Mouse (Mus musculus) left cerebral cortex, postnatal 25 days (tissue): ENCODE data around the gene Wfdc6b. TPM values are rescaled to one million over a fixed set of nuclear protein-coding genes. Genes with fewer than 3 reads are reported as not detected.
"Not testable (repeated sequence)": the region's sequence is repeated elsewhere in the genome, so short reads cannot be mapped to it uniquely, and the experiment has no call there.

Experiments
- DNase-seq, 2 experiments: peaks; one replicate each; pipeline ENCODE4 v3.0.0; 2022; ENCODE audit warnings: low spot score in 2 of 2, mixed read lengths in 1 of 2
- intact Hi-C: fragments of 180-260 bp; cut with DNase I; formaldehyde crosslinking; loops from one replicate; pipeline ENCODE4 v1.15.1; 2025
- total RNA-seq, 2 experiments: library from RNA; stranded (reverse); gene quantifications; 2 replicates each; pipeline ENCODE4 v1.2.3; 2021

Gene Wfdc6b
- not detected for total RNA-seq

DNA sequence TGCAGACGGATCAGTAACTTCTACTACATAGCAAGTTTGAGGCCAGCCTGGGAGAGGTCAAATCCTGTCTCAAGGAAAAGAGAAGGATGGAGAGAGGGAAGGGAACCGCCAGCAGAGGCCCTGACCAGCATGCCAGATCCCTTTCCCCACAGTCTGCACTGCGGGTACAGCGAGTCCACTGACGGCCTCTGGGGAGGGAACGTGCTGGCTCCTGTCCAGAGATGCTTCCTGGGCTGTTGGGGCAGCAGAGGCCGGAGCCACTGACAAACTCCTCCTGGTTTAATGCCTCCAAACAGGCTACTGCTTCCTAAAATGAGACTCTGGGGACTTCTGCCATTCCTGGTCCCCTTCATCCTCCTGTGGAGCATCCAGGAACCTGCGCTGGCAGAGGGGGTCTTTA is at the start of gene Wfdc6b, which contains the start of gene Wfdc8:
Wfdc6b (plus strand) TSS at position 52 of the 400 bp plus-strand sequence.
Wfdc8 (minus strand) TSS at position 156 of the 400 bp plus-strand sequence.
- intact Hi-C loops, DNase-seq: not testable (repeated sequence)

DNA sequence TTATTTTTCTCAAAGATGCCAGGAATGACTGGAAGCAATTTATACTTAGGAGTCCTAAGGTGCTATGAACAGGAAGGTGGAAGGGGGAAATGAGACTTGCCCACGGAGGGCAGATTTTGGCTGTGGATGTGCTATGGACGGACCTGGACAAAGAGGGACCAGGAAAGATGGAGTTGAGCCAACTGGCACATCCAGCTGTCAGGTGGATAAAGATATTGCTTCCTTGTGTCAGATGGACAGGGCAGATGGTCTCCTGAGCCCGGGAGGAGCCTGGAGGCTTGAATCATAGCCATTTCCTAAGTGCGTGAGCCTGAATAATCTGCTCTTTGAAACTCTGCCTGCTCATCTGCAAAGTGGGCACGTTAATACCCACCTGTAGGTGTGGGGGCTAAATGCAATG is 49.0 kb upstream of the Wfdc6b start:
- DNase-seq, result no peak
- intact Hi-C loops, result loop anchor here (5.0 kb wide), 1 partner anchor 42 kb away; no protein-coding TSS in a partner anchor

DNA sequence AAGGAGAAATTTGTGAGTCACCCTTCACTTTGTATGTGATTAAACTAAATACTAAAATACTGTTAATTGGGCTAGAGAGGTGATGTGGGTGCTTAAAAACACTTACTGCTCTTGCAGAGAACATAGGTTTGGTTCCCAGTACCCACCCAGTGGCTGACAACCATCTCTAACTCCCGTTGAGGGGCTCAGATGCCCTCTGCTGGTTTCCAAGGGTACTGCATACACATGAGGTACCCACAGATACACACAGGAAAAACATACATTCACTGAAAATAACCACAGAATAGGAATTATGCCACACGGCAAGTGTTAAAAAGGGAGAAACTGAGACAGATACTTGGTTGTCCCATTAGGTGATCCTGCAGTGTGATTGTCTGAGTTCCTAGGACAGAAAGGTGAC is 46.3 kb upstream of the Wfdc6b start:
- no peak for DNase-seq
- intact Hi-C loops, result no loop called here

DNA sequence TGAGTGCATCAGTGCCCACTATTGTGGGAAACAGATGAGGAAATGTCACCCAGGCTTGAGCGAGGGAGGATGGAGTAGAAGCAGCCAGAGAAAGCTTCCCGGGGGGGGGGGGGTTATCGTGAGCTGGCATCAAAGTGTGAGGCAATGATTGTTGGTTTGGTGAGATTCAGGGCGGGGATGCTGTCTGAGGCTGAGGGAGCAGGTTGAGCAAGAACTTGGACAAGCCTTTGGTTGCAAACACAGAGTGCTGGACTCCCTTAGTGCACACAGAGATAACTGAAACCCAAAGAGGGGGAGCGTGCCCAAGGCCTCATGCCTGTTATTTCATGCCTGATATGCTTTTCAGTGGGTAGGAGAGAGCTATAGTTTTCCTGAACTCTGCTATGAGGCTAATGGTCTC is 45.9 kb upstream of the Wfdc6b start:
- intact Hi-C loops, result no loop called here
- DNase-seq, result no peak

DNA sequence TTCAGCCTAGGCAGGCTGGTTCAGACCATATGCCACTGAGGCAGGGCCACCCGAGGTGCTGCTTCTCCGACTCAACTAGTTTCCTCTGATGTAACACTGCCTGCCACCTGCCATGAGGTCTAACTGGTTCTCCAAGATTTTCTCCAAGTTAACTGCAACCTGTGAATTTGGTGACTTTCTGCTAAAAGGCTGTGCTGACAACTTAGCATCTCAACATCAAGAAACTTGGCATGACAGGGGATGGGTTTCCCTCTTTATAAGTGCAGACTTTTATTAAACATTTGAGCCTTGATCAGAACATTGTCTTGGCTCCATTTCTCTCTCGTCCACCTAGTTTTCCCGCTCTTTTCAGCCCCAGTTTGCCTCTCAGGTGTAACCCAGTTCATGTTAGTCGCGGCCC is 40.0 kb upstream of the Wfdc6b start, which contains the start of gene Spint3:
Spint3 (minus strand) TSS at position 101 of the 400 bp plus-strand sequence.
- DNase-seq, intact Hi-C loops: not testable (repeated sequence)

DNA sequence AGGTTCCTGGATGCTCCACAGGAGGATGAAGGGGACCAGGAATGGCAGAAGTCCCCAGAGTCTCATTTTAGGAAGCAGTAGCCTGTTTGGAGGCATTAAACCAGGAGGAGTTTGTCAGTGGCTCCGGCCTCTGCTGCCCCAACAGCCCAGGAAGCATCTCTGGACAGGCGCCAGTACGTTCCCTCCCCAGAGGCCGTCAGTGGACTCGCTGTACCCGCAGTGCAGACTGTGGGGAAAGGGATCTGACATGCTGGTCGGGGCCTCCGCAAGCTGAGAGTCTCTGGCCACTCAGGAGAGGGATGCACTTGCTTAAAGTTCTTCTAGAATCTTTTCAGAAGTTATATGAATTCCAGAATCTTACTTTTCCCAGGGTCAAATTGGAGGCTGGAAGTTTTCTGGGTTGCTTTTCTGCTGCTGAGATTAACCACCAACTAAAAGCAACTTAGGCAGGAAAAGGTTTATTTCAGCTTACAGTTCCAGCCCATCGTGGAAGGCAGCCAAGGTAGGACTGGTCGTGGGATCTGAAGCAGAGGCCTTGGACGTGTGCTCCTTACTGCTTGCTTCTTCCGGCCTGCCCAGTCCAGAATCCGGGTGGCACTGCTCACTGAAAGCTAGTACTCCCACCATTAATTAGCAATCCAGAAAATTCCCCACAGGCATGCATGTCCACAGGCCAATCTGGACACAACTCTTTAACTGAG is 28.1 kb upstream of the Wfdc6b start, which contains the start of gene Wfdc6a:
Wfdc6a (minus strand) TSS at position 423 of the 701 bp plus-strand sequence.
- intact Hi-C loops, DNase-seq: not testable (repeated sequence)

DNA sequence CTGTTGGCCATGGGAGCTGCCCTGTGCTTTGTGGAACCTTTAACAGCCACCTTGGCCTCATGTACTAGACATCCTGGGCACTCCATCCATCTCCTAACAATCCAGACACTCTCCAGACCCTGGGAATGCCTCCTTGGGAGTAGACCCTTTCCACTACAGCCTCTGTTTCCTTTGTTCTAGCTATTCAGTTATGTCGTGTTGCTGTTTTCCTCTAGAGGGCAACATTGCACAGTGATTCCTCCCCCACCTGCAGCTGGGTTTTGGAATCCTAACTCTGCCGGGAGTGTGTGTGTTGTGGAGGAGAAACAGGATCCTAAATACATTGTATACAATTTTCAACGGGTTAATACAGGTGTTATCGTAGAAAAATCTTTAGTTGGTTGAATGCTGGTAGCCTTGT is 21.3 kb upstream of the Wfdc6b start:
- intact Hi-C loops, result no loop called here
- DNase-seq, result peak; percentile 28 to 42

DNA sequence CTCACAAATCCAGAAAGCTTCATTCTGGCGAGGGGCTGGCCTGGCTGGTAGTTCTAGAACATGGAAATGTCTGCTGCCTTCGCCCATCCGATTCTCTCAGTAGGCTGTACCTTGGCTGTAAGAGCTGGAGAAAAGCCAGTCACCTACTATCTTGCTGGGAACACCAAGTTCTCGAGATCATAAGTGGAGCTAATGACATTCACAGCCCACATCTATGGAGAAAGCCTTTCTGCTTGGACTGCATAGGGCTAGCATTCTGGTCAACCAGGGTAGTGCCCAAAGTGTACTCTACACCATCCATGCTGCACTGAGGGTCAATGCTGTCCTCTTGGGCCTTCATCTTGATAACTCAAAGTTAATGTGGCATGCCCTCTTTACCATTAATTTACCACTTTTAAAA is 19.8 kb upstream of the Wfdc6b start, which contains the start of gene Eppin:
Eppin (minus strand) TSS at position 101 of the 400 bp plus-strand sequence.
- DNase-seq, result no peak
- intact Hi-C loops, result loop anchor here (1.0 kb wide), 1 partner anchor 133 kb away; no protein-coding TSS in a partner anchor

DNA sequence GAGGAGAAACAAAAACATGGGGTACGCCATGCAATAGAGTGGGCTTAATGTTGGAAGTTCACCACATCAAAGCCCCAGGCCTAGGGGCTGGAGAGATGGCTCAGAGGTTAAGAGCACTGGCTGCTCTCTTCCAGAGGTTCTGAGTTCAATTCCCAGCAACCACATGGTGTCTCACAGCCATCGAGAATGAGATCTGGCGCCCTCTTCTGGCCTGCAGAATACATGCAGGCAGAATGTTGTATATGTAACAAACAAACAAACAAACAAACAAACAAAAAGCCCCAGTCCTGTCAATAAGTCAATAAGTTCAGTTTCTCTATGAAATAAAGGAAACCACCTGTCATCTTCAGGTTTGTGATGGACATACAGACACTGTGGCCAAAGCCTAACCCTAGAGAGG is 13.1 kb upstream of the Wfdc6b start:
- intact Hi-C loops, result no loop called here
- DNase-seq, result no peak

DNA sequence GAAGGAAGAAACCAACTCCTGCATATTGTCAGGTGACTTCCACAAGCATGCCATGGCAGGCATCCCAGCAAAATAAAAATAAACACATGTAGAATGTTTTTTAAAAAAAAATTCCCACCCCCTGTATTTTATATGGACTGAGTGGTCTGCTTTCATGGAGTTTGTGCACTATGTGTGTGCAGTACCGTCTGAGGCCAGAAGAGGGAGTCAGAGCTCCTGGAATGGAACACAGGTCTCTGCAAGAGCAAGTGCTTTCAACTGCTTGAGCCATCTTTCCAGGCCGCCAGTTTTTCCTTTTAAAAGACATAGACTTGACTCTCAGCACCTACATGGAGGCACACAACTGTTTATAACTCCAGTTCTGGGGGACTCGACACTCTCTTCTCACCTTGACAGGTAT is 9.8 kb upstream of the Wfdc6b start:
- no peak for DNase-seq
- intact Hi-C loops, result no loop called here

DNA sequence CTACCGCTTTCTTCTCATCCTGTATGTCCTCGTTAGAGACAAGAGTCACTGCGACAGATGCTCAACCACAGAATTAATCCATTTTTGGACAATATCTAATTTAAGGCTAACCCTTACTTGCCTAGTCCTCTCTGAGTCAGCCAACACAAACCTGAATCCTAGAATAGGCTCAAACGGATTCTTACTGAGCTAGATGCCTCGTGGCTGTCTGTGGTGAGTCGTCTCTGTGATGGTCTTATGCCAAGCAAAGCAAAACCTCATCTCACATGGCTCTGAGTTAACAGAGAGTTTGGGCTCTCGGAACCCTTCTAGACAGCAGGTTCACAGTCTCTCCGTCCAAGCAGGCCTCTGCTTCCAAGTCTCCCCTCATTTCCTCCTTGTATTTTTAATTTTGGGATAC is 8.9 kb upstream of the Wfdc6b start:
- intact Hi-C loops, result no loop called here
- DNase-seq, result peak in 1 of 2 experiments; percentile 70

DNA sequence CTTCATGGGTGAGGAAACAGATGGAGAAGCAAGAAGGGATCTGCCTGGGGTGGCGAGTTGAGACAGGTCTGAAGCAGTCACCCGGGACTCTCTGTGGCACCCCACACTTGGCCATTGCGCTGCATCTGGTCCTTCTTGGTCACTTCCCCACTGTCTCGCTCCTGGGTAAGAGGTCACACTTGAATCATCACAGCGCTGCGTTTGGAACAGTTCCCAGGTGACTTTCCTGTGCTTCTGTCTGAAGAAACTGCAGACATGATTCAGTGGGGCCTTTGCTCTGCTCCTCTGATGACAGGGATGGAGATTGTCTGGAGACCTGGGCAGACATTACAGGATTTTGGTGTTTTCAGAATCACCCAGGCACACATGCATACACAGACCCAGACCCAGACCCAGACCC is 4.5 kb upstream of the Wfdc6b start:
- intact Hi-C loops, result no loop called here

DNA sequence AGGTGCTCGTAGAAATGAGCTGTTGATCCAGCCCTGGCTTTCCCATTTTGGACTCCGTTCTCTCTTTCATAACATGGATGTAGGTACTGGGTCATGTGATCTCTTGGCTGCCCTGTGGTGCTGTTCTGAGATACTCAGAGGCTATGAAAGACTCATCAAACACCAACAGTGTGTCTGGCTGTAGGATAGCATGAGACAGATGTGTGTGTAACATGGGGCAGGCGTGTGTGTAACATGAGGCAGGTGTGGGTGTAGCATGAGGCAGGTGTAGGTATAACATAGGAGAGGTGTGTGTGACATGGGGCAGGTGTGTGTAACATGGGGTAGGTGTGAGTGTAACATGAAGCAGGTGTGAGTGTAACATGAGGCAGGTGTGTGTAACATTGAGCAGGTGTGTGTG is 2.1 kb downstream of the Wfdc6b start:
- intact Hi-C loops, result no loop called here

More for the DNA sequence above, 4.5 kb upstream of the Wfdc6b start:
- DNase-seq, result no peak

DNA sequence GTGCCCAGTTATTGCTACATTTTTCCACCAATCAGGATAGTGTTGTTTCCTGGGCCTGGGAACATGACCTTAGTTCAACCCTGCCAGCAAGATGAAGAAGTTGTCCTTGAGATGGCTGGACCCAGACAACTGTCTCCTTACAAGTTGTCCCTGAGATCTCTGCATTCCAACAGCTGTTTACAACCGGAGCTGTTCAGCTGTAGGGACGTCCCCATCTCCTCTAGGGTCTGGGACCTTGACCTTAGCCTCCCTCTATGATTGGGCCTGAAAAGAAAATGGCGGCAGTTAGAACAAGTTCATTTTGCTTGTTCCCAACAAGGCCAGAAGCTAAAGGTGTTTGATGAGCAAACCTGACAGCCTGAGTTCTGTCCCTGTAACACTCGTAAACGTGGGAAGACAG is 5.7 kb downstream of the Wfdc6b start:
- no peak for DNase-seq
- intact Hi-C loops, result no loop called here

More for the DNA sequence above, 2.1 kb downstream of the Wfdc6b start:
- no peak for DNase-seq

DNA sequence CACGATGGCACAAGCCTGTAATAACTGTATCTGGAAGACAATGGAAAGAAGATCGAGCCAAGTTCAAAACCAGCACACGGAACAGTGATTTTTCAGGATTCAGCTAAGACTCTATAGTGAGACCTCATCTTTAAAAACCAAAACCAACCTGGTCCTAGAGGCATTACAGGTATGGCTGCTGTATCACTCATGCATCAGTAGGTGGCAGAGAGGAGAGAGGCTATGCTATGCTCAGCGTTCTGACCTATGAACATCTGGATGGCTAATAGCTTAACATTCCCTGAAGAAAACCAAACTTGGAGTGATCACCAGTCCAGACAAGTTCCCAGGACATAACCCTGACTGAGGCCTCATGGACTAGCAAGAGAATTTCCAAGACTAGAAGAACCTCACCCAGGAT is 8.5 kb downstream of the Wfdc6b start:
- DNase-seq, result no peak
- intact Hi-C loops, result no loop called here

DNA sequence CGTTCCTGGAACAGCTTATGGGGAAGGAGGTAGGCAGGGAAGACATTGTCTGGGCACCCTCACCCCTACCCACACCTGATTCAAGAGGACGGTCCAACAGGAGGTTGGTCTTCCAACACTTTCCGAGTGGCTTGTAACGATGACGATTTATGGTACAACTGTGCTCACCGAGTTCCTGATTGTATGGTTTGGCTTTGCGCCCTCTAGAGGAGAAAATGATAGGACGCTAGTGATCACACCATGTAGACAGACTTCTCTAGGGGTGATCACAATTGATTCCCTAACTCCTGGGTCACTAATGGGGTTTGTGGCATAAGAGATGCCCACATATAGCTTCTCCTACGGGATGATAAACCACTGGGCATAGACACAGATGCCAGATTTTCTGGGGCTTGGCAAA is 21.9 kb downstream of the Wfdc6b start:
- intact Hi-C loops, result no loop called here
- DNase-seq, result no peak

DNA sequence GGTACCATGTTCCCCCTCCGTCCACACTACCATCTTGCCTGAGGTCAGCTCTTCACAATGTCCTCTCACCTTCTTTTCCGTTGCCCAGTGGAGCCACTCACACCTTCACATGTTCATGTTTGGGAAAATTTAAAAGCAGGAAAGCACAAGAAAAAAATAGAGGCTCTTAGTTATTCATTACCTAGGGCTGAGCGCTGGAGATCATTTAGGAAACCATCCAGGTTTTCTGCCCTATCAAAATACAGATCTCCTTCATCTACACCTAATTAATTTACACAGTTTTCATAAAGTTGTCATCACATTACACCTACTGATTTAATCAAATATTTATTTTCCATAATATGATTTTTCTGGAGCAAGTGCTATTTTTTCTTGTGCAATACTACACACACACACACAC is 25.4 kb downstream of the Wfdc6b start, which contains the start of gene Wfdc16:
Wfdc16 (minus strand) TSS at position 101 of the 400 bp plus-strand sequence.
- intact Hi-C loops, result no loop called here
- DNase-seq, result no peak

DNA sequence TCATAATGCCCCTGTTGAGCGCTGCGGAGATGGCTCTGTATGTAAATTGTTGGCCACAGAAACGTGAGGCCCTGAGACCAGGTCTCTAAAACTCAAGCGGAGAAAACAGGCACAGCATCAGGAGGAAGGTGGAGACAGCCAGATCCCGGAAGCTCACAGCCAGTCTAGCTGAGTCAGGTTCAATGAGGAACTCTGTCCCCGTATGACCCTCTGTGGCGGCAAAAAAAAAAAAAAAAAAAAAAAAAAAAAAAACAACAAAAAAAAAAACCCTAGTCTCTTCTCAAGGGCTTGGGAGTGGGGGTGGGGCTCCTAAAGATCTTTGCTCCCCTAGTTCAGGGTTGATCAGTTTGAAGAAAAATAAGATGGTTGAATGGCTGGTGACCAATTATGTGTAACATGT is 27.8 kb downstream of the Wfdc6b start:
- no peak for DNase-seq

DNA sequence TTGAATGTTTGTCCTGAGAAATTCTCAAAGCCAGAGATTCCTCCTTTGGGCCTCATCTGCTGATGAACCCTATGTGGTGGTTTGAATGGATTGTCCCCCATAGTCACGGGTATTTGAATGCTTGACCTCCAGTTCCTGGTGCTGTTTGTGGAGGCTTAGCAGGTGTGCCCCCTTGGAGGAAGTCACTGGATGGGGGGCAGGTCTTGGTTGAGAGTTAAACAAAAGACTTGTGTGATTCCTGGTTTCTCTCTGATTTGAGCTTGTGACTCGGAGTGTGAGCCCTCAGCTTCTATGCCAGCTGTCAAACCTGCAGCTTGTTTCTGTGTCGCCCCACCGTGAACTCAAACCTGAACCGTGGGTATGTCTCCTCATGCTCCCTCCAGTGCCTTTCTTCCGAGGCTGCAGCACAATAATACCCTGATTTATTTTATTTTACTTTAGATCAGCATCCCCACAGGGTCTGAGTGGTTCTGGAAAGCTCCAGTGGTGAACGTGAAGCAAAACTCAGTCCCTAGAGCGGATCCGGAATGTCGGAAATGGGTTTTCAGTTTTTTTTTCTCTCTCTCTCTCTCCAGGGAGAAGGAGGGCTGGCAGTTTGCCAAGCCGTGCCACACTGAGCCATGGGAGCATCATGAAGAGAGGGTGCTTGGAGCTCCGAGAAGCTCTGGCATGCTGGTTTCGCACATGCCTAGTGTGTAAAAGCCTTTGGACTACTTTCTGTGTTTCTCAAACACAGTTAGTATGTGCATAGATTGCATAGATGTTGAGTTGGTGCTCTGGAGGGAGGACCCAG is 28.8 kb downstream of the Wfdc6b start:
- intact Hi-C loops, result no loop called here
- DNase-seq, result peak in 1 of 2 experiments; percentile 11

More for the DNA sequence above, 27.8 kb downstream of the Wfdc6b start:
- intact Hi-C loops, result no loop called here

DNA sequence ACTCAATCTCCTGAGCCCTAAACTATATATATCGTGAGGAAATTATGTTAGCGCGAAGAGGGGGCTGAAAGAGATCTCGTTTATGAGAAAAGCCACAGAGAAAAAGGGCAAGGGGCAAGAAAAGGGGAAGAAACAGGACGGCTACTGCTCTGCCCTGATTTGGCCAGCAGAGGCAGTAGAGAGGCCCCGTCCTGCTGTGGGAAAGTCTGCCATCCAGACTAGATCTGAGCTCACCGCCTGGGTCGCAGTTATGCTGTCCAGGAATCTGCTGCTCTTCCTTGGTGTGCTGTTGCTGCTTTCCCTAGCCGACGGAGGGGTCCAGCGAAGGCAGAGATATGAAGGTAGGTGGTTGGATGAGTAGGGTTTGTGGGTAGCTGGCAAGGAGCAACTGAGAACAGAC is 42.5 kb downstream of the Wfdc6b start, which contains the start of gene Wfdc10:
Wfdc10 (plus strand) TSS at position 189 of the 400 bp plus-strand sequence.
- DNase-seq, result peak in 1 of 2 experiments; percentile 3
- intact Hi-C loops, result no loop called here
